Mouse (Mus musculus): Measurements from ENCODE around the gene Gins2. TPM values are rescaled to one million over a fixed set of nuclear protein-coding genes. Genes with fewer than 3 reads are reported as not detected.

Gins2 gene
- total RNA-seq, 1 experiment = 56.2 TPM

GRCm38 (mm10) chr8:120565151-120565711, 23.9 kb downstream of the Gins2 start:
- in situ Hi-C loops (cut with MboI; ENCODE audit: low sequenced_read_pairs in 2 of 2, unreplicated experiment in 2 of 2) = no loop called here
- no peak for DNase-seq (ENCODE audit: low read depth, low spot score)
- Histone ChIP-seq H3K9ac (ENCODE audit: insufficient read depth, low read depth, low read length, poor library complexity, severe bottlenecking) (no peak overlapping the region), H3K36me3 (ENCODE audit: control insufficient read depth, insufficient read depth, low read length, poor library complexity, severe bottlenecking) (peaks cover 79% of the 10 kb centered on the region), H3K27ac (ENCODE audit: insufficient read depth, low read depth, low read length, poor library complexity, severe bottlenecking) (no peak overlapping the region), H3K9me3 (ENCODE audit: control insufficient read depth, insufficient read depth, low read depth, low read length) (no peaks in the 10 kb centered on the region), H3K4me3 (ENCODE audit: insufficient read depth in 1 of 2, low read depth in 1 of 2, low read length in 2 of 2, poor library complexity in 1 of 2, severe bottlenecking in 1 of 2) (no peak overlapping the region), H3K4me1 (ENCODE audit: control insufficient read depth in 2 of 2, insufficient read depth in 2 of 2, low read length in 2 of 2, poor library complexity in 1 of 2) (peaks cover 2 to 42% of the 10 kb centered on the region in 2 experiments; a peak in 2 of 4 replicates)
- no peak for TF ChIP-seq CHD2 (IDR thresholded peaks at IDR 0.05; ENCODE audit: low read depth, low read length)
- no peak for TF ChIP-seq ZNF384 (IDR thresholded peaks at IDR 0.05; ENCODE audit: low read depth, low read length)
- no peak for TF ChIP-seq MAFK (IDR thresholded peaks at IDR 0.05; ENCODE audit: insufficient read depth, low read depth, low read length)
- no peak for TF ChIP-seq HCFC1 (IDR thresholded peaks at IDR 0.05; ENCODE audit: borderline replicate concordance, insufficient read depth, low read length)
- TF ChIP-seq ZC3H11A (IDR thresholded peaks at IDR 0.05; ENCODE audit: borderline replicate concordance, low read depth, low read length) = no peak

- in situ Hi-C loops (cut with MboI; ENCODE audit: low sequenced_read_pairs in 2 of 2, unreplicated experiment in 2 of 2) = no loop called here
- no peak for TF ChIP-seq ZNF384 (IDR thresholded peaks at IDR 0.05; ENCODE audit: low read depth, low read length)
- TF ChIP-seq CHD2 (IDR thresholded peaks at IDR 0.05; ENCODE audit: low read depth, low read length) = no peak
- no peak for TF ChIP-seq ZC3H11A (IDR thresholded peaks at IDR 0.05; ENCODE audit: borderline replicate concordance, low read depth, low read length)
- no peak for TF ChIP-seq HCFC1 (IDR thresholded peaks at IDR 0.05; ENCODE audit: borderline replicate concordance, insufficient read depth, low read length)
- no peak for TF ChIP-seq MAFK (IDR thresholded peaks at IDR 0.05; ENCODE audit: insufficient read depth, low read depth, low read length)
- H3K4me3 ChIP-seq (ENCODE audit: insufficient read depth in 1 of 2, low read depth in 1 of 2, low read length in 2 of 2, poor library complexity in 1 of 2, severe bottlenecking in 1 of 2) = no peak overlapping the region
These were observed 25.0 kb downstream of the Gins2 start for GRCm38 (mm10) chr8:120563851-120564837.

GRCm38 (mm10) chr8:120563348-120563724, 25.8 kb downstream of the Gins2 start:
- Histone ChIP-seq H3K4me1 (ENCODE audit: control insufficient read depth in 2 of 2, insufficient read depth in 2 of 2, low read length in 2 of 2, poor library complexity in 1 of 2) (peaks cover 2 to 38% of the 10 kb centered on the region in 2 experiments; a peak in 2 of 4 replicates), H3K4me3 (ENCODE audit: insufficient read depth in 1 of 2, low read depth in 1 of 2, low read length in 2 of 2, poor library complexity in 1 of 2, severe bottlenecking in 1 of 2) (no peak overlapping the region), H3K27ac (ENCODE audit: insufficient read depth, low read depth, low read length, poor library complexity, severe bottlenecking) (no peak overlapping the region), H3K9me3 (ENCODE audit: control insufficient read depth, insufficient read depth, low read depth, low read length) (no peaks in the 10 kb centered on the region), H3K9ac (ENCODE audit: insufficient read depth, low read depth, low read length, poor library complexity, severe bottlenecking) (no peak overlapping the region), H3K36me3 (ENCODE audit: control insufficient read depth, insufficient read depth, low read length, poor library complexity, severe bottlenecking) (peaks cover 76% of the 10 kb centered on the region)
- TF ChIP-seq MAFK (IDR thresholded peaks at IDR 0.05; ENCODE audit: insufficient read depth, low read depth, low read length) (no peak), CHD2 (IDR thresholded peaks at IDR 0.05; ENCODE audit: low read depth, low read length) (no peak), ZNF384 (IDR thresholded peaks at IDR 0.05; ENCODE audit: low read depth, low read length) (no peak), ZC3H11A (IDR thresholded peaks at IDR 0.05; ENCODE audit: borderline replicate concordance, low read depth, low read length) (no peak), HCFC1 (IDR thresholded peaks at IDR 0.05; ENCODE audit: borderline replicate concordance, insufficient read depth, low read length) (no peak)
- in situ Hi-C loops (cut with MboI; ENCODE audit: low sequenced_read_pairs in 2 of 2, unreplicated experiment in 2 of 2) = no loop called here
- DNase-seq (ENCODE audit: low read depth, low spot score) = no peak

More at GRCm38 (mm10) chr8:120563851-120564837, 25.0 kb downstream of the Gins2 start:
- Histone ChIP-seq H3K4me1 (ENCODE audit: control insufficient read depth in 2 of 2, insufficient read depth in 2 of 2, low read length in 2 of 2, poor library complexity in 1 of 2) (peaks cover 2 to 39% of the 10 kb centered on the region in 2 experiments; a peak in 2 of 4 replicates), H3K27ac (ENCODE audit: insufficient read depth, low read depth, low read length, poor library complexity, severe bottlenecking) (no peak overlapping the region), H3K9ac (ENCODE audit: insufficient read depth, low read depth, low read length, poor library complexity, severe bottlenecking) (no peak overlapping the region), H3K36me3 (ENCODE audit: control insufficient read depth, insufficient read depth, low read length, poor library complexity, severe bottlenecking) (peaks cover 76% of the 10 kb centered on the region), H3K9me3 (ENCODE audit: control insufficient read depth, insufficient read depth, low read depth, low read length) (no peaks in the 10 kb centered on the region)
- DNase-seq (ENCODE audit: low read depth, low spot score) = no peak

GRCm38 (mm10) chr8:120562680-120563347, 26.3 kb downstream of the Gins2 start:
- no peak for TF ChIP-seq ZNF384 (IDR thresholded peaks at IDR 0.05; ENCODE audit: low read depth, low read length)
- no peak for TF ChIP-seq HCFC1 (IDR thresholded peaks at IDR 0.05; ENCODE audit: borderline replicate concordance, insufficient read depth, low read length)
- no peak for TF ChIP-seq CHD2 (IDR thresholded peaks at IDR 0.05; ENCODE audit: low read depth, low read length)
- no peak for TF ChIP-seq ZC3H11A (IDR thresholded peaks at IDR 0.05; ENCODE audit: borderline replicate concordance, low read depth, low read length)
- TF ChIP-seq MAFK (IDR thresholded peaks at IDR 0.05; ENCODE audit: insufficient read depth, low read depth, low read length) = no peak
- H3K36me3 ChIP-seq (ENCODE audit: control insufficient read depth, insufficient read depth, low read length, poor library complexity, severe bottlenecking) = peaks cover 71% of the 10 kb centered on the region
- H3K4me1 ChIP-seq (ENCODE audit: control insufficient read depth in 2 of 2, insufficient read depth in 2 of 2, low read length in 2 of 2, poor library complexity in 1 of 2) = peaks cover 2 to 40% of the 10 kb centered on the region in 2 experiments; a peak in 2 of 4 replicates
- H3K27ac ChIP-seq (ENCODE audit: insufficient read depth, low read depth, low read length, poor library complexity, severe bottlenecking) = no peak overlapping the region
- in situ Hi-C loops (cut with MboI; ENCODE audit: low sequenced_read_pairs in 2 of 2, unreplicated experiment in 2 of 2) = no loop called here
- no peaks in the 10 kb centered on the region for H3K9me3 ChIP-seq (ENCODE audit: control insufficient read depth, insufficient read depth, low read depth, low read length)
- H3K4me3 ChIP-seq (ENCODE audit: insufficient read depth in 1 of 2, low read depth in 1 of 2, low read length in 2 of 2, poor library complexity in 1 of 2, severe bottlenecking in 1 of 2) = no peak overlapping the region
- DNase-seq (ENCODE audit: low read depth, low spot score) = no peak
- no peak overlapping the region for H3K9ac ChIP-seq (ENCODE audit: insufficient read depth, low read depth, low read length, poor library complexity, severe bottlenecking)

Data from ES-E14 (cell line).